Mouse (Mus musculus): ENCODE results near the gene Rps15. TPM values are rescaled to one million over a fixed set of nuclear protein-coding genes. Genes with fewer than 3 reads are reported as not detected.

Rps15 gene
- 1,647 and 3,347 TPM in 2 replicates for polyA plus RNA-seq (2012; ENCODE audit: low replicate concordance)

GRCm38 (mm10) chr10:80292251-80293146 lies at the start of gene Rps15:
Gene Rps15 (plus strand): TSS chr10:80292453.

GRCm38 (mm10) chr10:80248971-80249640 lies 43.1 kb upstream of the Rps15 start, which contains the start of gene Ndufs7:
Gene Ndufs7 (plus strand): TSS chr10:80249121.

GRCm38 (mm10) chr10:80260642-80261584 lies 31.3 kb upstream of the Rps15 start, which contains the start of the genes Gamt and Dazap1:
Gene Gamt (minus strand): TSS chr10:80261012.
Gene Dazap1 (plus strand): TSS chr10:80261486.

GRCm38 (mm10) chr10:80295618-80296425 lies 3.6 kb downstream of the Rps15 start, which contains the start of gene Apc2:
Gene Apc2 (plus strand): TSS chr10:80295977.

GRCm38 (mm10) chr10:80320340-80320760 lies 28.1 kb downstream of the Rps15 start, which contains the start of gene 2310011J03Rik:
Gene 2310011J03Rik (minus strand): TSS chr10:80320537.

GRCm38 (mm10) chr10:80329273-80330081 lies 37.2 kb downstream of the Rps15 start, which contains the start of the genes Pcsk4 and Reep6:
Gene Pcsk4 (minus strand): TSS chr10:80329498.
Gene Reep6 (plus strand): TSS chr10:80329953.

Other genes with a start within 250 kb of the Rps15 start
- gene Gpx4, start 245.3 kb upstream of the Rps15 start, polyA plus RNA-seq (2012; ENCODE audit: low replicate concordance), result 698 and 1,678 TPM in 2 replicates
- gene Sbno2, start 186.9 kb upstream of the Rps15 start, polyA plus RNA-seq (2012; ENCODE audit: low replicate concordance), result 72.7 and 82.1 TPM in 2 replicates
- 127 and 185 TPM in 2 replicates for gene Stk11, start 176.7 kb upstream of the Rps15 start, polyA plus RNA-seq (2012; ENCODE audit: low replicate concordance)
- 1,038 and 1,245 TPM in 2 replicates for gene Atp5d, start 153.8 kb upstream of the Rps15 start, polyA plus RNA-seq (2012; ENCODE audit: low replicate concordance)
- gene Cbarp, start 151.6 kb upstream of the Rps15 start, polyA plus RNA-seq (2012; ENCODE audit: low replicate concordance), result 40.1 and 43.9 TPM in 2 replicates
- gene Midn, start 144.2 kb upstream of the Rps15 start, polyA plus RNA-seq (2012; ENCODE audit: low replicate concordance), result 224 and 253 TPM in 2 replicates
- gene Cirbp, start 126.5 kb upstream of the Rps15 start, polyA plus RNA-seq (2012; ENCODE audit: low replicate concordance), result 19.6 and 38.2 TPM in 2 replicates
- gene 1600002K03Rik, start 119.5 kb upstream of the Rps15 start, polyA plus RNA-seq (2012; ENCODE audit: low replicate concordance), result 7.0 and 16.7 TPM in 2 replicates
- 1.4 and 1.8 TPM in 2 replicates for gene Efna2, start 113.0 kb upstream of the Rps15 start, polyA plus RNA-seq (2012; ENCODE audit: low replicate concordance)
- gene Mum1, start 66.0 kb upstream of the Rps15 start, polyA plus RNA-seq (2012; ENCODE audit: low replicate concordance), result 47.2 and 117 TPM in 2 replicates
- 197 and 234 TPM in 2 replicates for gene Ndufs7, start 43.3 kb upstream of the Rps15 start, polyA plus RNA-seq (2012; ENCODE audit: low replicate concordance)
- gene Gamt, start 31.4 kb upstream of the Rps15 start, polyA plus RNA-seq (2012; ENCODE audit: low replicate concordance), result 0.64 and 0.93 TPM in 2 replicates
- gene Dazap1, start 31.0 kb upstream of the Rps15 start, polyA plus RNA-seq (2012; ENCODE audit: low replicate concordance), result 831 and 856 TPM in 2 replicates
- 0.09 and 0.10 TPM in 2 replicates for gene Apc2, start 3.5 kb downstream of the Rps15 start, polyA plus RNA-seq (2012; ENCODE audit: low replicate concordance)
- gene 2310011J03Rik, start 28.1 kb downstream of the Rps15 start, polyA plus RNA-seq (2012; ENCODE audit: low replicate concordance), result 80.6 and 113 TPM in 2 replicates
- gene Pcsk4, start 37.0 kb downstream of the Rps15 start, polyA plus RNA-seq (2012; ENCODE audit: low replicate concordance), result 29.8 and 43.5 TPM in 2 replicates
- 198 and 406 TPM in 2 replicates for gene Reep6, start 37.5 kb downstream of the Rps15 start, polyA plus RNA-seq (2012; ENCODE audit: low replicate concordance)
- gene Adamtsl5, start 56.0 kb downstream of the Rps15 start, polyA plus RNA-seq (2012; ENCODE audit: low replicate concordance), result 59.0 and 75.4 TPM in 2 replicates
- not detected in 2 replicates for gene Plk5, start 64.0 kb downstream of the Rps15 start, polyA plus RNA-seq (2012; ENCODE audit: low replicate concordance)
- gene Mex3d, start 95.2 kb downstream of the Rps15 start, polyA plus RNA-seq (2012; ENCODE audit: low replicate concordance), result 45.9 and 68.4 TPM in 2 replicates
- 234 and 272 TPM in 2 replicates for gene Mbd3, start 107.1 kb downstream of the Rps15 start, polyA plus RNA-seq (2012; ENCODE audit: low replicate concordance)
- gene Uqcr11, start 114.4 kb downstream of the Rps15 start, polyA plus RNA-seq (2012; ENCODE audit: low replicate concordance), result 544 and 1,539 TPM in 2 replicates
- 1,132 and 1,188 TPM in 2 replicates for gene Tcf3, start 141.2 kb downstream of the Rps15 start, polyA plus RNA-seq (2012; ENCODE audit: low replicate concordance)
- gene Onecut3, start 202.4 kb downstream of the Rps15 start, polyA plus RNA-seq (2012; ENCODE audit: low replicate concordance), result not detected in 2 replicates
- gene Atp8b3, start 246.7 kb downstream of the Rps15 start, polyA plus RNA-seq (2012; ENCODE audit: low replicate concordance), result not detected in 2 replicates